Comparison of ENCODE assay signal across 8 mouse cellular contexts in the genomic region with DNA sequence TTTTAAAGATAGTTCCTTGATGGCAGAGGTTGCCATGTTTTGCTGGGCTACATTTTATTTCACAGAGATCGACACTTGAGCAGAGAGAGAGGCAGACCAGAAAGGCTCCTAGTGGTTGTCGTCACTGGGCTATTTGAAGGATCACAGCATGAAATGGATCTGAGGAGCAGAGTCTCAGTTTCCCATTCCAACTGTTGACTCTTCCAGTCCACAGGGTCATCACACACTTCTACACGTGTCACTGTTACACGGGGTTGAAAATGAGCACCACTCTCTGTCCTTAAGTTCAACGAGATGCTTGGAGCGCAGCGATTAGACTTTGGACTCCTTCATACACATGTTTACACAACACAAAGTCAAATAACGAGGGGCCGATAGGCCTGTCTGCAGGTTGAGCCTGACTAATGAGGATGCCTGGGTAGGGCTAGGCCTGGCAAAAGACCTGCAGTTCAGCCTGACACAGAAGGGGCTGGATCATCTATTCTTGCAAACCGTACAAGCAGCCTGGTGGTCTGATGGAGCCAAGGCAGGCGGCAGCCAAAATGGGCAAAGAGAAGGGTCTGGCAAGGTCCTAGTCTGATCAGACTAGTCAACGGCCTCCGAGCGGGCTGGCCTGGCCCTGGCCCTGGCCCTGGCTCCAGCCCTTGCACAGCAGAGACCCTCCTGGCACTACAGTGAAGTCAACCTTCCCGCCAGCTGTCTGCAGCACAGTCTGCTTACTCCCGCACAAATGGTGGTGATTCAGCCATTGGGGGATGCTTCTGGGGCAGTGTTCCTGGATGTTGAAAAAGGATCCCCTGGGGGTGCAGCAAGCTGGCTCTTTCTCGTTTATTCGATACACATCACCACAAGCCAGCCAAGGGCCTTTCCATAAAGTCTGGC.
DNase-seq lines count a peak whose midpoint lies in the region; ATAC-seq and TF ChIP-seq lines count a peak whose summit lies in the region.
"Had no signal": no experiment of that assay in that cellular context is flagged by ENCODE, and none has a peak within 500 bp of the region (broad histone marks: within the 10 kb centered on the region; RNA-seq: fewer than 3 reads in every experiment).

No protein-coding gene starts in this region.

- ATAC-seq in midbrain, embryonic 11.5 days (ENCODE audit: low FRiP score) = no peak
- 0 out of 2 replicates have a peak, but pooled peaks have one; percentile 26 for ATAC-seq in liver, embryonic 14.5 days (ENCODE audit: insufficient read depth)

- H3K4me2 ChIP-seq in midbrain, embryonic 11.5 days = no peak overlapping the region
- H3K4me2 ChIP-seq in liver, embryonic 14.5 days (ENCODE audit: low read depth) = no peak overlapping the region

- TF ChIP-seq EP300 in liver, embryonic 14.5 days (IDR thresholded peaks at IDR 0.05; ENCODE audit: low read depth) = no peak

- H3K4me3 ChIP-seq in midbrain, embryonic 10.5 days = no peak overlapping the region
- no peak overlapping the region for H3K4me3 ChIP-seq in midbrain, embryonic 11.5 days (ENCODE audit: low read depth, low read length)
- H3K4me3 ChIP-seq in liver, embryonic 14.5 days (ENCODE audit: insufficient read depth in 1 of 2, low read depth in 2 of 2, low read length in 2 of 2) = no peak overlapping the region

- H3K27me3 ChIP-seq in midbrain, embryonic 10.5 days (ENCODE audit: low read depth, poor library complexity, severe bottlenecking) = peaks cover 67% of the 10 kb centered on the region
- peaks cover 3% of the 10 kb centered on the region; the same call in 1 of the 2 replicates for H3K27me3 ChIP-seq in midbrain, embryonic 11.5 days (ENCODE audit: control insufficient read depth, insufficient read depth, low read length)
- no peaks in the 10 kb centered on the region for H3K27me3 ChIP-seq in liver, embryonic 14.5 days (ENCODE audit: control insufficient read depth, insufficient read depth, low read length)

- no peaks in the 10 kb centered on the region for H3K36me3 ChIP-seq in midbrain, embryonic 10.5 days
- H3K36me3 ChIP-seq in midbrain, embryonic 11.5 days (ENCODE audit: control insufficient read depth, insufficient read depth, low read length) = no peaks in the 10 kb centered on the region
- H3K36me3 ChIP-seq in liver, embryonic 14.5 days (replicated peaks; ENCODE audit: control insufficient read depth, insufficient read depth, low read depth) = no peaks in the 10 kb centered on the region

- TF ChIP-seq CTCF in liver, embryonic 14.5 days (IDR thresholded peaks at IDR 0.05; ENCODE audit: low read depth) = no peak

- peak overlapping the region; percentile 46; the same call in 1 of the 2 replicates for H3K27ac ChIP-seq in midbrain, embryonic 10.5 days (replicated peaks)
- H3K27ac ChIP-seq in midbrain, embryonic 11.5 days (ENCODE audit: low read depth, low read length) = no peak overlapping the region
- H3K27ac ChIP-seq in liver, embryonic 14.5 days = no peak overlapping the region

- H3K9ac ChIP-seq in midbrain, embryonic 11.5 days (ENCODE audit: low read length) = no peak overlapping the region
- H3K9ac ChIP-seq in liver, embryonic 14.5 days (replicated peaks) = no peak overlapping the region

- H3K4me1 ChIP-seq in midbrain, embryonic 10.5 days = peaks cover 27% of the 10 kb centered on the region
- H3K4me1 ChIP-seq in midbrain, embryonic 11.5 days (ENCODE audit: control insufficient read depth, insufficient read depth, low read length) = peaks cover 12% of the 10 kb centered on the region
- peaks cover 0 to 2% of the 10 kb centered on the region in 2 experiments; a peak in 1 of 4 replicates for H3K4me1 ChIP-seq in liver, embryonic 14.5 days (replicated peaks; ENCODE audit: control insufficient read depth in 2 of 2, insufficient read depth in 2 of 2, low read length in 1 of 2)

- WGBS in midbrain, embryonic 10.5 days = 90% methylated on average over 18 of the region's 18 CpGs
- 88% methylated on average over 18 of the region's 18 CpGs for WGBS in midbrain, embryonic 11.5 days
- 64% methylated on average over 18 of the region's 18 CpGs for WGBS in liver, embryonic 14.5 days (ENCODE audit: insufficient replicate concordance)

- no peak for DNase-seq in midbrain, embryonic 10.5 days (ENCODE audit: low spot score)
- DNase-seq in midbrain, embryonic 11.5 days (ENCODE audit: low spot score, missing footprints) = no peak
- DNase-seq in gastrocnemius, postnatal 10 days = peak; percentile 16
- DNase-seq in liver, embryonic 14.5 days (ENCODE audit: low read depth in 3 of 3, low spot score in 3 of 3) = no peak
- peak; percentile 73 for DNase-seq in yolk sac, embryonic 10.5 days (ENCODE audit: low spot score)
- no peak for DNase-seq in ovary, postnatal 14 days (ENCODE audit: low spot score)
- no peak for DNase-seq in lung, postnatal 4 days
- DNase-seq: heart, postnatal 4 days had no signal

- no peaks in the 10 kb centered on the region for H3K9me3 ChIP-seq in midbrain, embryonic 10.5 days (replicated peaks)
- no peaks in the 10 kb centered on the region for H3K9me3 ChIP-seq in midbrain, embryonic 11.5 days (ENCODE audit: control insufficient read depth, low read length)
- no peaks in the 10 kb centered on the region for H3K9me3 ChIP-seq in liver, embryonic 14.5 days (ENCODE audit: control insufficient read depth, low read length)

Comparison
In these comparisons a context has a peak if more than half of its experiments do, and no peak if none do; other contexts are left out.
1. DNase-seq: peak in gastrocnemius, postnatal 10 days (single experiment) and yolk sac, embryonic 10.5 days (single experiment); none in midbrain, embryonic 10.5 days (single experiment), midbrain, embryonic 11.5 days (single experiment), liver, embryonic 14.5 days (0 of 3), ovary, postnatal 14 days (single experiment) and lung, postnatal 4 days (0 of 2).